Mouse (Mus musculus) G1E (cell line): ENCODE measurements around the gene Vmn1r183. TPM values are rescaled to one million over a fixed set of nuclear protein-coding genes. Genes with fewer than 3 reads are reported as not detected.

Experiments used
- ATAC-seq: 2 replicates; pipeline ENCODE4 v1.8.0; 2016; ENCODE audit warnings: mild to moderate bottlenecking; ENCODE audit not compliant: insufficient number of reproducible peaks, poor library complexity, low FRiP score, severe bottlenecking; ENCODE audit errors: extremely low read depth
- DNase-seq: peaks from one replicate; pipeline ENCODE4 v3.0.0; 2012; ENCODE audit warnings: low spot score
- H3K27me3 ChIP-seq: 2 replicates; pipeline ENCODE4 v1.6.1; 2012; ENCODE audit warnings: mild to moderate bottlenecking, low read length, inconsistent platforms; ENCODE audit not compliant: insufficient read depth
- H3K36me3 ChIP-seq: replicated peaks from 2 replicates; pipeline ENCODE3; 2012; ENCODE audit warnings: mild to moderate bottlenecking, inconsistent platforms
- H3K4me1 ChIP-seq: 2 replicates; pipeline ENCODE4 v1.6.1; 2012; ENCODE audit warnings: low read depth, low read length, inconsistent platforms, mixed read lengths; ENCODE audit not compliant: insufficient read depth
- H3K4me3 ChIP-seq: 2 replicates; pipeline ENCODE4 v1.5.1; 2012; ENCODE audit warnings: low read depth, mild to moderate bottlenecking, inconsistent platforms, low read length, moderate library complexity, mixed read lengths
- H3K9me3 ChIP-seq: replicated peaks from 2 replicates; pipeline ENCODE4 v1.6.1; 2012; ENCODE audit warnings: inconsistent platforms
- CTCF ChIP-seq: IDR thresholded peaks from 2 replicates; pipeline ENCODE4 v1.5.1; 2012; ENCODE audit warnings: low read depth, low read length, inconsistent platforms, mixed read lengths
- GATA1 ChIP-seq: IDR thresholded peaks from 2 replicates; pipeline ENCODE4 v1.6.1; 2012; ENCODE audit warnings: borderline replicate concordance, low read length, inconsistent platforms, mixed read lengths
- GATA2 ChIP-seq: IDR thresholded peaks from 2 replicates; pipeline ENCODE4 v1.6.1; 2012; ENCODE audit warnings: low read depth, low read length, inconsistent platforms, borderline replicate concordance
- POLR2AphosphoS5 ChIP-seq: IDR thresholded peaks from 2 replicates; pipeline ENCODE4 v1.6.1; 2012; ENCODE audit warnings: low read depth, low read length, inconsistent platforms; ENCODE audit not compliant: insufficient replicate concordance
- TAL1 ChIP-seq: conservative IDR thresholded peaks from 2 replicates; pipeline ENCODE4 v1.6.1; 2012; ENCODE audit warnings: low read depth, low read length, inconsistent platforms, mixed read lengths
- polyA plus RNA-seq: library from polyadenylated mRNA; stranded (reverse); fragments of >175 nt; gene quantifications from 2 replicates; pipeline ENCODE4 v1.2.3, GENCODE M21; 2012
- total RNA-seq, 2 experiments: library from RNA; stranded (forward) in 1 of 2; stranded (reverse) in 1 of 2; fragments of 200-1000 nt in 1 of 2; fragments of >200 nt in 1 of 2; fragmentation: Nextera tagmentation in 1 of 2; gene quantifications; 2 replicates each; pipeline ENCODE4 v1.2.3; 2014 to 2017

Vmn1r183 gene
- total and polyA plus RNA-seq, 3 experiments: 0.11 TPM; not detected in 2

DNA sequence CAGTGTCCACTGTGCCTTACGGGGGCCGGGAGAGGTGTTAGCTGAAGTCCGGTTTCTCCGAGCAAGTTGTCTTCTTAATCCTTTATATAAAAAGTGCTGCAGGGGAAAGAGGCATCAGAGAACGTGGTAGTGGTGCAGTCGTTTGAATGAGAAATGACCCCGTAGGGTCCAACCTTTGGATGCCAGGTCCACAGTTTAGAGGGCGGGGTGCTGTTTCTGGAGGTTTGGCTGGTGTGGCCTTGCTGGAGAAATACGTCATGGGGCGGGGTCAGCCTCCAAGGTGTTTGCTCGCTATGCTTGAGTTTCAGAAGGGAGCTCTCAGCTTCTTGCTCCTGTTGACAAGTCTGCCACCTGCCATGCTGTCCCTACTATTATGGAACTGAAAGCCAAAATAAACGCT lies 59.9 kb downstream of the Vmn1r183 start:
- no peak for TF ChIP-seq GATA1
- TF ChIP-seq CTCF: no peak
- no peak for TF ChIP-seq POLR2AphosphoS5
- no peak for TF ChIP-seq GATA2
- no peak for TF ChIP-seq TAL1
- no peak for ATAC-seq

More for the DNA sequence above, 59.9 kb downstream of the Vmn1r183 start:
- Histone ChIP-seq H3K4me3 (no peak overlapping the region), H3K27me3 (no peaks in the 10 kb centered on the region), H3K4me1 (no peaks in the 10 kb centered on the region), H3K36me3 (peaks cover 11% of the 10 kb centered on the region), H3K9me3 (peaks cover 5% of the 10 kb centered on the region)
- no peak for DNase-seq

Other genes with a start within 250 kb of the Vmn1r183 start
- not detected in 2 replicates for gene Vmn1r175, start 242.6 kb upstream of the Vmn1r183 start, total RNA-seq (2014; fragmentation: Nextera tagmentation)
- 0.27 TPM in 1 of 2 replicates, not detected in the other for gene Vmn1r175, start 242.6 kb upstream of the Vmn1r183 start, total RNA-seq (2017)
- not detected in 2 replicates for gene Vmn1r175, start 242.6 kb upstream of the Vmn1r183 start, polyA plus RNA-seq
- not detected in 2 replicates for gene Vmn1r176, start 215.9 kb upstream of the Vmn1r183 start, total RNA-seq (2014; fragmentation: Nextera tagmentation)
- 0.05 TPM in 1 of 2 replicates, not detected in the other for gene Vmn1r176, start 215.9 kb upstream of the Vmn1r183 start, total RNA-seq (2017)
- not detected in 2 replicates for gene Vmn1r176, start 215.9 kb upstream of the Vmn1r183 start, polyA plus RNA-seq
- gene Vmn1r177, start 186.8 kb upstream of the Vmn1r183 start, total RNA-seq (2014; fragmentation: Nextera tagmentation): not detected in 2 replicates
- gene Vmn1r177, start 186.8 kb upstream of the Vmn1r183 start, total RNA-seq (2017): not detected in 2 replicates
- not detected in 2 replicates for gene Vmn1r177, start 186.8 kb upstream of the Vmn1r183 start, polyA plus RNA-seq
- not detected in 2 replicates for gene Vmn1r178, start 161.2 kb upstream of the Vmn1r183 start, total RNA-seq (2014; fragmentation: Nextera tagmentation)
- gene Vmn1r178, start 161.2 kb upstream of the Vmn1r183 start, total RNA-seq (2017): 0.17 TPM in 1 of 2 replicates, not detected in the other
- not detected in 2 replicates for gene Vmn1r178, start 161.2 kb upstream of the Vmn1r183 start, polyA plus RNA-seq
- gene Vmn1r179, start 126.3 kb upstream of the Vmn1r183 start, total RNA-seq (2014; fragmentation: Nextera tagmentation): not detected in 2 replicates
- 0.06 TPM in 1 of 2 replicates, not detected in the other for gene Vmn1r179, start 126.3 kb upstream of the Vmn1r183 start, total RNA-seq (2017)
- gene Vmn1r179, start 126.3 kb upstream of the Vmn1r183 start, polyA plus RNA-seq: not detected in 2 replicates
- gene Vmn1r180, start 102.6 kb upstream of the Vmn1r183 start, total RNA-seq (2014; fragmentation: Nextera tagmentation): not detected in 2 replicates
- 0.06 and 0.11 TPM in 2 replicates for gene Vmn1r180, start 102.6 kb upstream of the Vmn1r183 start, total RNA-seq (2017)
- not detected in 2 replicates for gene Vmn1r180, start 102.6 kb upstream of the Vmn1r183 start, polyA plus RNA-seq
- gene Vmn1r181, start 78.6 kb upstream of the Vmn1r183 start, total RNA-seq (2014; fragmentation: Nextera tagmentation): not detected in 2 replicates
- gene Vmn1r181, start 78.6 kb upstream of the Vmn1r183 start, total RNA-seq (2017): 0.05 and 0.06 TPM in 2 replicates
- gene Vmn1r181, start 78.6 kb upstream of the Vmn1r183 start, polyA plus RNA-seq: not detected in 2 replicates
- gene V1rd19, start 51.6 kb upstream of the Vmn1r183 start, total RNA-seq (2014; fragmentation: Nextera tagmentation): not detected in 2 replicates
- 0.23 TPM in 1 of 2 replicates, not detected in the other for gene V1rd19, start 51.6 kb upstream of the Vmn1r183 start, total RNA-seq (2017)
- gene V1rd19, start 51.6 kb upstream of the Vmn1r183 start, polyA plus RNA-seq: not detected in 2 replicates
- gene Zfp180, start 28.7 kb downstream of the Vmn1r183 start, total RNA-seq (2014; fragmentation: Nextera tagmentation): 18.7 and 19.2 TPM in 2 replicates
- 13.9 and 16.1 TPM in 2 replicates for gene Zfp180, start 28.7 kb downstream of the Vmn1r183 start, total RNA-seq (2017)
- gene Zfp180, start 28.7 kb downstream of the Vmn1r183 start, polyA plus RNA-seq: 16.0 and 16.2 TPM in 2 replicates
- 1.0 TPM in 1 of 2 replicates, not detected in the other for gene Zfp112, start 59.1 kb downstream of the Vmn1r183 start, total RNA-seq (2014; fragmentation: Nextera tagmentation)
- gene Zfp112, start 59.1 kb downstream of the Vmn1r183 start, total RNA-seq (2017): 0.22 and 0.46 TPM in 2 replicates
- gene Zfp112, start 59.1 kb downstream of the Vmn1r183 start, polyA plus RNA-seq: 0.05 and 0.11 TPM in 2 replicates
- 12.7 and 16.6 TPM in 2 replicates for gene Zfp235, start 80.9 kb downstream of the Vmn1r183 start, total RNA-seq (2014; fragmentation: Nextera tagmentation)
- 6.6 and 7.9 TPM in 2 replicates for gene Zfp235, start 80.9 kb downstream of the Vmn1r183 start, total RNA-seq (2017)
- gene Zfp235, start 80.9 kb downstream of the Vmn1r183 start, polyA plus RNA-seq: 0.99 and 1.5 TPM in 2 replicates
- gene Zfp114, start 121.8 kb downstream of the Vmn1r183 start, total RNA-seq (2014; fragmentation: Nextera tagmentation): not detected in 2 replicates
- 0.05 TPM in 1 of 2 replicates, not detected in the other for gene Zfp114, start 121.8 kb downstream of the Vmn1r183 start, total RNA-seq (2017)
- not detected in 2 replicates for gene Zfp114, start 121.8 kb downstream of the Vmn1r183 start, polyA plus RNA-seq
- 0.63 and 1.4 TPM in 2 replicates for gene Zfp111, start 158.2 kb downstream of the Vmn1r183 start, total RNA-seq (2014; fragmentation: Nextera tagmentation)
- gene Zfp111, start 158.2 kb downstream of the Vmn1r183 start, total RNA-seq (2017): 0.46 and 0.82 TPM in 2 replicates
- 0.24 and 0.32 TPM in 2 replicates for gene Zfp111, start 158.2 kb downstream of the Vmn1r183 start, polyA plus RNA-seq
- 1.7 and 3.1 TPM in 2 replicates for gene Zfp109, start 184.3 kb downstream of the Vmn1r183 start, total RNA-seq (2014; fragmentation: Nextera tagmentation)
- 0.81 and 1.3 TPM in 2 replicates for gene Zfp109, start 184.3 kb downstream of the Vmn1r183 start, total RNA-seq (2017)
- 0.24 and 0.25 TPM in 2 replicates for gene Zfp109, start 184.3 kb downstream of the Vmn1r183 start, polyA plus RNA-seq
- gene Zfp108, start 201.5 kb downstream of the Vmn1r183 start, total RNA-seq (2014; fragmentation: Nextera tagmentation): 0.30 TPM in 1 of 2 replicates, not detected in the other
- 0.17 and 0.22 TPM in 2 replicates for gene Zfp108, start 201.5 kb downstream of the Vmn1r183 start, total RNA-seq (2017)
- not detected in 2 replicates for gene Zfp108, start 201.5 kb downstream of the Vmn1r183 start, polyA plus RNA-seq
- gene Zfp93, start 217.2 kb downstream of the Vmn1r183 start, total RNA-seq (2014; fragmentation: Nextera tagmentation): 1.9 and 2.4 TPM in 2 replicates
- gene Zfp93, start 217.2 kb downstream of the Vmn1r183 start, total RNA-seq (2017): 2.3 and 2.4 TPM in 2 replicates
- gene Zfp93, start 217.2 kb downstream of the Vmn1r183 start, polyA plus RNA-seq: 0.36 and 0.79 TPM in 2 replicates
- gene Zfp61, start 248.0 kb downstream of the Vmn1r183 start, total RNA-seq (2014; fragmentation: Nextera tagmentation): 14.7 and 19.0 TPM in 2 replicates
- gene Zfp61, start 248.0 kb downstream of the Vmn1r183 start, total RNA-seq (2017): 21.5 and 23.2 TPM in 2 replicates
- gene Zfp61, start 248.0 kb downstream of the Vmn1r183 start, polyA plus RNA-seq: 3.9 and 5.0 TPM in 2 replicates